Mouse (Mus musculus): Measurements from ENCODE around the gene Lurap1l. TPM values are rescaled to one million over a fixed set of nuclear protein-coding genes. Genes with fewer than 3 reads are reported as not detected.

Gene Lurap1l
- polyA plus RNA-seq, 1 experiment from 2014 or later = 3.0 TPM

DNA sequence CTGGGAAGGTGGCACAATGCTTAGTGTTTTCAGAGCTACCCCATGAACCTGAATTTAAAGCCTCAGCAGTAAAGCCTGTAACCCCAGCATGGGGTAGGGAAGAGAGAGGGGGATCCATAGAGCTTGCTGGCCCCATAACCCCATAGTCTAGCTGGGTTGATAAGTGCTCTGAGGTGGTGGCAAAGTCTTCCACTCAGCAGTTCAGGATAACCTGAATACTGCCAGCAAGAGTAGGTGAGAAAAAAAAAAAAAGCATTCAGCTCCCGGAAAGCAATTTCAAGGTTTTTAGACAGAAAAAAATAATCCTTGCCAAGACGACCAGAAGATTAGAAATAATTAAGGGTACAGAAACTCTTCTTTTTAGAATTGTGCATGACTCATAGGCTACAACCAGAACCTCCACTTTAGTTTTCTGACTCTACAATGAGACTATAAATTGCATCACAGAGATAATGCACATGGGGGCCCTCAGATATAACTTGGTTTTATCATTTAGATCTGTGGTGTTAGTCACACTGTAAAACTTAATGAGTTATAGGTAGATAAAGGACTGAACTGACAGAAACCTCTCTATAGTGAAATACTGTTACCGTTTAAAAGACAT, 8.2 kb downstream of the Lurap1l start:
- DNase-seq = no peak
- Histone ChIP-seq H3K4me1 (replicated peaks) (no peaks in the 10 kb centered on the region), H3K27me3 (no peaks in the 10 kb centered on the region), H3K9ac (no peak overlapping the region), H3K36me3 (no peaks in the 10 kb centered on the region), H3K9me3 (replicated peaks) (no peaks in the 10 kb centered on the region), H3K27ac (no peak overlapping the region), H3K4me3 (replicated peaks) (no peak overlapping the region), H3K4me2 (no peak overlapping the region)
- ATAC-seq (ENCODE audit: low read depth) = no peak
- WGBS (ENCODE audit: insufficient replicate concordance) = 54% methylated on average over 3 of the region's 3 CpGs

- Histone ChIP-seq H3K9ac (no peak overlapping the region), H3K36me3 (no peaks in the 10 kb centered on the region), H3K4me2 (no peak overlapping the region), H3K9me3 (replicated peaks) (no peaks in the 10 kb centered on the region), H3K27me3 (no peaks in the 10 kb centered on the region), H3K4me1 (replicated peaks) (no peaks in the 10 kb centered on the region), H3K4me3 (replicated peaks) (no peak overlapping the region), H3K27ac (no peak overlapping the region)
- ATAC-seq (ENCODE audit: low read depth) (no peak), DNase-seq (no peak)
- WGBS (ENCODE audit: insufficient replicate concordance) = 41% methylated on average over 1 of the region's 1 CpGs
Measured at GRCm38 (mm10) chr4:80919217-80919867, 8.9 kb downstream of the Lurap1l start.

GRCm38 (mm10) chr4:80921646-80922489, 11.4 kb downstream of the Lurap1l start:
- Histone ChIP-seq H3K27ac (no peak overlapping the region), H3K27me3 (no peaks in the 10 kb centered on the region), H3K9me3 (replicated peaks) (no peaks in the 10 kb centered on the region), H3K36me3 (no peaks in the 10 kb centered on the region), H3K4me3 (replicated peaks) (no peak overlapping the region), H3K4me2 (no peak overlapping the region), H3K9ac (no peak overlapping the region), H3K4me1 (replicated peaks) (no peaks in the 10 kb centered on the region)
- 52% methylated on average over 4 of the region's 4 CpGs for WGBS (ENCODE audit: insufficient replicate concordance)
- no peak for ATAC-seq (ENCODE audit: low read depth)
- no peak for DNase-seq

DNA sequence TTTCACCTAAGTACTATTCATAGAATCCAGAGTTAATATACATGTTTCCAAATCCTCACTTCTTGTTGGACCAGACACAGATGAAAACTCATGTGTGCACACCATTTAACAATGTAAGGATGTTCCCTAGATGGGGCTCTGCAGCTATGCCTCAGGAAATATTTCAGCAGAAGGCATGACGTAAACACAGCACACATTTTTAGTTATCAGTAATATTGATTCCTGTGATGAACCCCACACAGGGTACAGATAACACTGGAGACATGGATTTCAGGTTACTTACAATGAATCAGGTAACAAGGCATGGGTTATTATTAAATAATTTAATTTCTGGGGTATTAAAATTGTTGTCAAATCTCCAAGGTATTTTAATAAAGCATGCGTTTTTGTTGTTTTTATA, 12.2 kb downstream of the Lurap1l start:
- no peak for ATAC-seq (ENCODE audit: low read depth)
- Histone ChIP-seq H3K27me3 (no peaks in the 10 kb centered on the region), H3K27ac (no peak overlapping the region), H3K9me3 (replicated peaks) (no peaks in the 10 kb centered on the region), H3K4me3 (replicated peaks) (no peak overlapping the region), H3K4me1 (replicated peaks) (no peaks in the 10 kb centered on the region), H3K4me2 (no peak overlapping the region), H3K36me3 (no peaks in the 10 kb centered on the region), H3K9ac (no peak overlapping the region)
- WGBS (ENCODE audit: insufficient replicate concordance) = 71% methylated on average over 2 of the region's 2 CpGs
- no peak for DNase-seq

- no peak overlapping the region for H3K9ac ChIP-seq
- no peak overlapping the region for H3K4me2 ChIP-seq
- H3K27ac ChIP-seq = no peak overlapping the region
- H3K9me3 ChIP-seq (replicated peaks) = no peaks in the 10 kb centered on the region
- H3K4me1 ChIP-seq (replicated peaks) = no peaks in the 10 kb centered on the region
- no peak for ATAC-seq (ENCODE audit: low read depth)
- no peaks in the 10 kb centered on the region for H3K36me3 ChIP-seq
- 55% methylated on average over 4 of the region's 4 CpGs for WGBS (ENCODE audit: insufficient replicate concordance)
- no peaks in the 10 kb centered on the region for H3K27me3 ChIP-seq
- no peak for DNase-seq
- H3K4me3 ChIP-seq (replicated peaks) = no peak overlapping the region
Measured at GRCm38 (mm10) chr4:80924815-80925214, 14.4 kb downstream of the Lurap1l start.

GRCm38 (mm10) chr4:80925752-80926519, 15.5 kb downstream of the Lurap1l start:
- no peak overlapping the region for H3K4me3 ChIP-seq (replicated peaks)
- no peak overlapping the region for H3K27ac ChIP-seq
- H3K4me2 ChIP-seq = no peak overlapping the region
- H3K9me3 ChIP-seq (replicated peaks) = no peaks in the 10 kb centered on the region
- no peaks in the 10 kb centered on the region for H3K27me3 ChIP-seq
- WGBS (ENCODE audit: insufficient replicate concordance) = 77% methylated on average over 6 of the region's 6 CpGs
- ATAC-seq (ENCODE audit: low read depth) (no peak), DNase-seq (no peak)
- H3K9ac ChIP-seq = no peak overlapping the region
- no peaks in the 10 kb centered on the region for H3K4me1 ChIP-seq (replicated peaks)
- H3K36me3 ChIP-seq = no peaks in the 10 kb centered on the region

GRCm38 (mm10) chr4:80934749-80935148, 24.3 kb downstream of the Lurap1l start:
- no peak for DNase-seq
- no peak for ATAC-seq (ENCODE audit: low read depth)
- H3K4me1 ChIP-seq (replicated peaks) = no peaks in the 10 kb centered on the region
- H3K27ac ChIP-seq = no peak overlapping the region
- 78% methylated on average over 3 of the region's 3 CpGs for WGBS (ENCODE audit: insufficient replicate concordance)
- no peaks in the 10 kb centered on the region for H3K27me3 ChIP-seq
- H3K9ac ChIP-seq = no peak overlapping the region
- H3K4me2 ChIP-seq = no peak overlapping the region
- no peak overlapping the region for H3K4me3 ChIP-seq (replicated peaks)
- no peaks in the 10 kb centered on the region for H3K36me3 ChIP-seq
- no peaks in the 10 kb centered on the region for H3K9me3 ChIP-seq (replicated peaks)

GRCm38 (mm10) chr4:80939115-80939514, 28.7 kb downstream of the Lurap1l start:
- H3K27ac ChIP-seq = no peak overlapping the region
- no peak overlapping the region for H3K4me2 ChIP-seq
- WGBS (ENCODE audit: insufficient replicate concordance) = 60% methylated on average over 2 of the region's 2 CpGs
- no peak overlapping the region for H3K9ac ChIP-seq
- ATAC-seq (ENCODE audit: low read depth) (no peak), DNase-seq (no peak)
- H3K36me3 ChIP-seq = no peaks in the 10 kb centered on the region
- no peaks in the 10 kb centered on the region for H3K4me1 ChIP-seq (replicated peaks)
- H3K27me3 ChIP-seq = no peaks in the 10 kb centered on the region
- H3K9me3 ChIP-seq (replicated peaks) = no peaks in the 10 kb centered on the region
- no peak overlapping the region for H3K4me3 ChIP-seq (replicated peaks)

DNA sequence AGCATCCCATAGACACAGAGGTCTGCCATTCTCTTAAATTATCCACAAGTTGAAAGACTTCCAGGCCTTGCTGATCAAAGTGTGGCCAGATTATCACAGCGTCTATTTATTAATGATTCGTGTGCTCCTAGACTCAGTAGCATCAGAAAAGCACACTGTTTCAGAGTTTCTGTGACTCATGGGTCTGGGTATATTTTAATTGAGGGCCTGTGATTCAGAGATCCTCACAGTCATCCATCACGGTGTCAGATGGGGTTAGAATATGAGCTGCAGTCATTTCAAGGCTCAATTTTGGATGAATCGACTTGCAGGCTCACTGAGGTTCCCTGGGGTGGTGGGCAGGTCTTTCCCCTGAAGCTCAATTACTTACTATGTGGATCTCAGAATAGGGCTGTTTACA, 30.5 kb downstream of the Lurap1l start:
- Histone ChIP-seq H3K4me3 (replicated peaks) (no peak overlapping the region), H3K27ac (no peak overlapping the region), H3K4me2 (no peak overlapping the region), H3K9ac (no peak overlapping the region), H3K4me1 (replicated peaks) (no peaks in the 10 kb centered on the region), H3K9me3 (replicated peaks) (no peaks in the 10 kb centered on the region), H3K36me3 (no peaks in the 10 kb centered on the region), H3K27me3 (no peaks in the 10 kb centered on the region)
- no peak for DNase-seq
- ATAC-seq (ENCODE audit: low read depth) = no peak
- WGBS (ENCODE audit: insufficient replicate concordance) = 73% methylated on average over 4 of the region's 4 CpGs

DNA sequence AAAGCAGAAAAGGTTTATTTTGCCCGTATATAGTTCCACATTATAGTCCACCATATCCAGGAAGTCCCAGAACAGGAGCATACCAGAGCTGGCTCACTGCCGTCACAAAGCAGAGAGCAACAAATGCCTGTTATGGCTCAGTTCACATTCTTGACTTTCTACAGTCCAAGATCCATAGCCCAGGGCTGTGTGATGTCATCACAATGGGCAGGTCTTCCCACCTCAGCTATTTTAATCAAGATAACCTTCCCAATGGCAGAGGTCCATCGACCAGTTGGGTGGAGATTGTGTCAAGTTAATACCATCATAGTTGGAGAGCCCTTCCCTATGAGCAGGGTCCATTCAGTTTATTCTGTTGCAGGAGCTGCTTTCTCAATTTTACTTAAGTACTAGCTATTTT, 31.5 kb downstream of the Lurap1l start:
- ATAC-seq (ENCODE audit: low read depth) (no peak), DNase-seq (no peak)
- no peaks in the 10 kb centered on the region for H3K9me3 ChIP-seq (replicated peaks)
- H3K27me3 ChIP-seq = no peaks in the 10 kb centered on the region
- H3K9ac ChIP-seq = no peak overlapping the region
- no peaks in the 10 kb centered on the region for H3K4me1 ChIP-seq (replicated peaks)
- no peak overlapping the region for H3K4me3 ChIP-seq (replicated peaks)
- no peaks in the 10 kb centered on the region for H3K36me3 ChIP-seq
- WGBS (ENCODE audit: insufficient replicate concordance) = 61% methylated on average over 3 of the region's 3 CpGs
- H3K4me2 ChIP-seq = no peak overlapping the region
- no peak overlapping the region for H3K27ac ChIP-seq

GRCm38 (mm10) chr4:80944605-80945004, 34.2 kb downstream of the Lurap1l start:
- no peak overlapping the region for H3K4me2 ChIP-seq
- H3K9ac ChIP-seq = no peak overlapping the region
- no peak for DNase-seq
- H3K4me3 ChIP-seq (replicated peaks) = no peak overlapping the region
- no peaks in the 10 kb centered on the region for H3K27me3 ChIP-seq
- H3K9me3 ChIP-seq (replicated peaks) = no peaks in the 10 kb centered on the region
- no peak for ATAC-seq (ENCODE audit: low read depth)
- no peaks in the 10 kb centered on the region for H3K4me1 ChIP-seq (replicated peaks)
- H3K36me3 ChIP-seq = no peaks in the 10 kb centered on the region
- no peak overlapping the region for H3K27ac ChIP-seq

All from liver, embryonic 13.5 days (tissue).